Mouse (Mus musculus): ENCODE data around the gene A930009A15Rik. TPM values are rescaled to one million over a fixed set of nuclear protein-coding genes. Genes with fewer than 3 reads are reported as not detected.

A930009A15Rik gene
- polyA plus RNA-seq, 1 experiment from 2014 or later, result not detected

DNA sequence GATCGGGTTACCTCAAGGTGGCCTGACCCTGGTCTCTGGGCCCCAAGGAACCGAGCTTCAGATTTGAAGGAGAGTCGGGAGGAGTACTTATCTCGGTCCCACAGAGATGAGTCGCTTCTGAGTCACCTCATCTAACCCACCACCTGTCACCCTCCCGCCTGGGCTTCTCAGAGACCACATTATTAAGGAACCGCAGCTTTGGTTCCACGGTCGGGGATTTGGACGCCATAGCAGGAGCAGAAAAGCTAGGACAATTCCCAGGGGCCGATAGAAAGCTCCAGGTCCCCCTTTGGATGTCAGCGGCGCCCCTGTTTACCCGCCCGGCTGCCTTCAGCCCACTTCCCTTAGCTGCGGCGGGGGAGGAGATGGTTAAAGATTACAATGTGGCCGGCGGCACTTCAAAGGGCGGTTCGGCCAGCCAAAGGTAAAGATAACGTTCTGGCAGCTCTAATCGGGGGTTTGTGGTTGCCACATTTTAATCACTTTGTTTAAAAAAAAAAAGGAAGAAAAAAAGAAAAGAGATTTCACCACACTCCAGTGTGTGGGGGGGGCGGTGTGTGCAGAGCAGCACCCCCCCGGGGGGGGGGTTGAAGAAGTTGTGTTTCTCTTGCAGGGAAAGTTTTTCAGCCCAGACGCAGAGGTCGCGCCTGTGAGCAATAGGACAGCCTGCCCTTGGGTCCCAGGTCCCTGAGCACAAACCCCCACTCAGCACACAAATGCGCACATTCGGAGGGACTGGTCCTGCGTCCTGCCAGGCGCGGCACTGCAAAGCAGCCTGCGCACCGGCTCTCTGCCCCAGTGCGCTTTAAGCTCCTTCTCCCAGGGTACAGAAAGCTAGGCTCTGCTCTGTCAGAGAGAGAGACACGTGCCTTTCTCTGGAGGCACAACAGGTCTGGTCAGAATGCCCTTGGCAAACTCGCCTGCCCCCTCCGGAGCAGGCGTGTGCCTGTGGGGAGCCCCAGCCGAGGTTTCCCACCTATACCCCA is 16.8 kb downstream of the A930009A15Rik start:
- DNase-seq (ENCODE audit: low spot score), result peak; percentile 65
- peak; percentile 42 for ATAC-seq (ENCODE audit: insufficient number of reproducible peaks, low FRiP score, low TSS enrichment, low read depth)
- Histone ChIP-seq H3K4me3 (ENCODE audit: low read depth, low read length) (peak overlapping the region; percentile 53), H3K9ac (ENCODE audit: low read length) (peak overlapping the region; percentile 1; the same call in 1 of the 2 replicates), H3K4me1 (ENCODE audit: control insufficient read depth, insufficient read depth, low read length) (peaks cover 6% of the 10 kb centered on the region; the same call in 1 of the 2 replicates), H3K4me2 (ENCODE audit: low read depth, severe bottlenecking) (peak overlapping the region; percentile 97), H3K9me3 (ENCODE audit: control insufficient read depth, low read length) (no peaks in the 10 kb centered on the region), H3K27ac (replicated peaks; ENCODE audit: low read depth, low read length) (no peak overlapping the region), H3K36me3 (ENCODE audit: control insufficient read depth, insufficient read depth, low read length) (no peaks in the 10 kb centered on the region), H3K27me3 (ENCODE audit: control insufficient read depth, insufficient read depth, low read length) (peaks cover 42% of the 10 kb centered on the region)
- under 1% methylated on average over 41 of the region's 41 CpGs for WGBS

DNA sequence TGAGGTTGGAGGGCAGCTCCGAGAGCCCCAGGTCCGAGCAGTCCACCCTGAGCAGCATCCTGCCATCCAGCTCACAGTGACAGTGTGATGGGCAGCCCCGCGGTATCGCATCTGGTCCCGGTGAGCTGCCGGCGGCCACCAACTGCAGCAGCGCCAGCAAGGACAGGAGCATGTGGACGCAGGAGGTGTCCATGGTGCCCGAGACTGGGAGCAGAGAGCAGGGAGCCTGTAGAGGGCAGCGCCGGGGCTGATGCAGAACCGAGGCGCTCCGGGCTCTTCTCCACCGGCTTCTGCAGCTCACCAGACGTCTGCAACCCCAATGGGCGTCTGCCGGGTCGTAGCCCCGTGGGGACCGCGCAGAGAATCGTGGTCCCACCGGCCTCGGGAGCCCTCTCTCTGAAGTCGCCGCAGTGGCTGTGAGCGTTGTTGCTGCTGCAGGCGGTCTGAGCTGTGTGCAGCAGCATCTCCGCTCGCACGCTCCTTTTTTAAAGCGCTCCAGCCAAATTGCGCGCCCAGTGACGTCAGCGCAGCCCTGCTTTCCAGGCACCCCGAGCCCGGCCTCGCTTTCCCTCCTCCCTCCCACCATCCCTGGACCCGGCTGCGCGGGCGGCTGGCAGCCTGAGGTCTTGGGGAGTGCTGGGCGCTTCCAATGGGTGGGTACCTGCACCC is 17.6 kb downstream of the A930009A15Rik start, which contains the start of gene Lgr5:
TSS of gene Lgr5 (minus strand) at position 480 of the 669 bp plus-strand sequence.
- ATAC-seq (ENCODE audit: insufficient number of reproducible peaks, low FRiP score, low TSS enrichment, low read depth) (peak; percentile 75), DNase-seq (ENCODE audit: low spot score) (peak; percentile 80)
- Histone ChIP-seq H3K27ac (replicated peaks; ENCODE audit: low read depth, low read length) (no peak within 1 kb of the TSS), H3K27me3 (ENCODE audit: control insufficient read depth, insufficient read depth, low read length) (peaks cover 42% of the 10 kb centered on the region), H3K4me3 (ENCODE audit: low read depth, low read length) (peak within 1 kb of the TSS; percentile 53), H3K4me2 (ENCODE audit: low read depth, severe bottlenecking) (peak within 1 kb of the TSS; percentile 97), H3K9ac (ENCODE audit: low read length) (peak within 1 kb of the TSS; percentile 17; the same call in 1 of the 2 replicates), H3K36me3 (ENCODE audit: control insufficient read depth, insufficient read depth, low read length) (no peaks in the 10 kb centered on the region), H3K4me1 (ENCODE audit: control insufficient read depth, insufficient read depth, low read length) (peaks cover 6% of the 10 kb centered on the region; the same call in 1 of the 2 replicates), H3K9me3 (ENCODE audit: control insufficient read depth, low read length) (no peaks in the 10 kb centered on the region)
- under 1% methylated on average over 47 of the region's 47 CpGs for WGBS

DNA sequence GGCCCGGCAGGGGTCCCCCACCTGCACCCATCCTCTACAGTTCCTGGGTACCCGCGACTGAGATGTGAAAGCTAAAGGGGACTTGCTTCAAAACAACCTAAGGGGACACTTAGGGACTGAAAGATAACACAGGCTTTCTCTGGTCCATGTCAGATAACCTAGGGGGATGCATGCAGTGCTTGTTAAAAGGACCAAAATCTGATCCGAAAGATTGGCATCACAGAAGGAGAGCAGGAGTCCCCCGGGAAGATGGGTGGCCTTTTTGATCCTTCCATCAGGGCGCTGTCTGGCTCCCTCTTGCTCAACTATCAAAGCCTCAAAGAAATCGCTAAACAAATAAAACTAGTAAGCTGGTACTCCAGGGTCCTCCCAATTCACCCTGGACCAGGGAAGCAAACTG is 18.2 kb downstream of the A930009A15Rik start:
- no peak for DNase-seq (ENCODE audit: low spot score)
- H3K27me3 ChIP-seq (ENCODE audit: control insufficient read depth, insufficient read depth, low read length), result peaks cover 42% of the 10 kb centered on the region
- ATAC-seq (ENCODE audit: insufficient number of reproducible peaks, low FRiP score, low TSS enrichment, low read depth), result 0 out of 2 replicates have a peak, but pooled peaks have one; percentile 4

GRCm38 (mm10) chr10:115593221-115593620 is 23.4 kb downstream of the A930009A15Rik start:
- WGBS, result 33% methylated on average over 11 of the region's 11 CpGs
- peak; percentile 59 for DNase-seq (ENCODE audit: low spot score)

More for the DNA sequence above, 18.2 kb downstream of the A930009A15Rik start:
- H3K4me3 ChIP-seq (ENCODE audit: low read depth, low read length), result peak overlapping the region; percentile 53
- H3K27ac ChIP-seq (replicated peaks; ENCODE audit: low read depth, low read length), result no peak overlapping the region
- no peaks in the 10 kb centered on the region for H3K36me3 ChIP-seq (ENCODE audit: control insufficient read depth, insufficient read depth, low read length)
- H3K4me1 ChIP-seq (ENCODE audit: control insufficient read depth, insufficient read depth, low read length), result peaks cover 8% of the 10 kb centered on the region; the same call in 1 of the 2 replicates
- 2% methylated on average over 7 of the region's 7 CpGs for WGBS
- no peak overlapping the region for H3K9ac ChIP-seq (ENCODE audit: low read length)
- H3K9me3 ChIP-seq (ENCODE audit: control insufficient read depth, low read length), result no peaks in the 10 kb centered on the region
- H3K4me2 ChIP-seq (ENCODE audit: low read depth, severe bottlenecking), result peak overlapping the region; percentile 97

GRCm38 (mm10) chr10:115593651-115594050 is 23.9 kb downstream of the A930009A15Rik start:
- 80% methylated on average over 6 of the region's 6 CpGs for WGBS
- Histone ChIP-seq H3K4me2 (ENCODE audit: low read depth, severe bottlenecking) (no peak overlapping the region), H3K4me3 (ENCODE audit: low read depth, low read length) (no peak overlapping the region), H3K27ac (replicated peaks; ENCODE audit: low read depth, low read length) (no peak overlapping the region), H3K4me1 (ENCODE audit: control insufficient read depth, insufficient read depth, low read length) (peaks cover 4% of the 10 kb centered on the region; the same call in 1 of the 2 replicates), H3K9ac (ENCODE audit: low read length) (no peak overlapping the region), H3K36me3 (ENCODE audit: control insufficient read depth, insufficient read depth, low read length) (no peaks in the 10 kb centered on the region), H3K27me3 (ENCODE audit: control insufficient read depth, insufficient read depth, low read length) (peaks cover 5% of the 10 kb centered on the region), H3K9me3 (ENCODE audit: control insufficient read depth, low read length) (no peaks in the 10 kb centered on the region)
- DNase-seq (ENCODE audit: low spot score) (no peak), ATAC-seq (ENCODE audit: insufficient number of reproducible peaks, low FRiP score, low TSS enrichment, low read depth) (0 out of 2 replicates have a peak, but pooled peaks have one; percentile 44)

More at GRCm38 (mm10) chr10:115593221-115593620, 23.4 kb downstream of the A930009A15Rik start:
- no peak overlapping the region for H3K4me2 ChIP-seq (ENCODE audit: low read depth, severe bottlenecking)
- no peak overlapping the region for H3K4me3 ChIP-seq (ENCODE audit: low read depth, low read length)
- peaks cover 8% of the 10 kb centered on the region for H3K27me3 ChIP-seq (ENCODE audit: control insufficient read depth, insufficient read depth, low read length)
- H3K9ac ChIP-seq (ENCODE audit: low read length), result no peak overlapping the region
- H3K27ac ChIP-seq (replicated peaks; ENCODE audit: low read depth, low read length), result no peak overlapping the region
- H3K36me3 ChIP-seq (ENCODE audit: control insufficient read depth, insufficient read depth, low read length), result no peaks in the 10 kb centered on the region
- peaks cover 4% of the 10 kb centered on the region; the same call in 1 of the 2 replicates for H3K4me1 ChIP-seq (ENCODE audit: control insufficient read depth, insufficient read depth, low read length)
- 0 out of 2 replicates have a peak, but pooled peaks have one; percentile 31 for ATAC-seq (ENCODE audit: insufficient number of reproducible peaks, low FRiP score, low TSS enrichment, low read depth)
- H3K9me3 ChIP-seq (ENCODE audit: control insufficient read depth, low read length), result no peaks in the 10 kb centered on the region

DNA sequence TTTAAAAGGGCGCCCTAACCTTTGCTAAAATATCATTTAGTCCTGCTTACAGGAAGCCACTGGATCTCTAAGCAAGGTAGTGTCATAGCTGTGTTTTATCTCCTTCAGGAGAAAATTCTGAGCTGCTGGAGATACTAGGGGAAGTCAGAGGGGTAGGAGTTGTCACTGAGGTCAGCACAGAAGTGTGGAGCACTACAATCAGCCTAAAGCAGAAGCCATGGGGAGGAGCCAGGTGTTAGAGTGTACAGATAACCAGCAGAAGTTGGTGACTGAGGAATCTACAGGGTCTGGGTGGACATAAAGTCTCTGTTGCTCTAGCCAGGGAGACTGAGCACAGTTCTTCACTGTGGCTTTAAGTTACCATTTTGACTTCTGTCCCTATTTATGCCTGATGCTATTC is 26.0 kb downstream of the A930009A15Rik start:
- no peak overlapping the region for H3K4me2 ChIP-seq (ENCODE audit: low read depth, severe bottlenecking)
- H3K36me3 ChIP-seq (ENCODE audit: control insufficient read depth, insufficient read depth, low read length), result no peaks in the 10 kb centered on the region
- no peak overlapping the region for H3K27ac ChIP-seq (replicated peaks; ENCODE audit: low read depth, low read length)
- ATAC-seq (ENCODE audit: insufficient number of reproducible peaks, low FRiP score, low TSS enrichment, low read depth) (no peak), DNase-seq (ENCODE audit: low spot score) (no peak)
- WGBS, result 88% methylated on average over 1 of the region's 1 CpGs
- H3K4me3 ChIP-seq (ENCODE audit: low read depth, low read length), result no peak overlapping the region
- H3K9me3 ChIP-seq (ENCODE audit: control insufficient read depth, low read length), result no peaks in the 10 kb centered on the region
- H3K4me1 ChIP-seq (ENCODE audit: control insufficient read depth, insufficient read depth, low read length), result peaks cover 4% of the 10 kb centered on the region; the same call in 1 of the 2 replicates
- H3K9ac ChIP-seq (ENCODE audit: low read length), result no peak overlapping the region
- H3K27me3 ChIP-seq (ENCODE audit: control insufficient read depth, insufficient read depth, low read length), result no peaks in the 10 kb centered on the region

DNA sequence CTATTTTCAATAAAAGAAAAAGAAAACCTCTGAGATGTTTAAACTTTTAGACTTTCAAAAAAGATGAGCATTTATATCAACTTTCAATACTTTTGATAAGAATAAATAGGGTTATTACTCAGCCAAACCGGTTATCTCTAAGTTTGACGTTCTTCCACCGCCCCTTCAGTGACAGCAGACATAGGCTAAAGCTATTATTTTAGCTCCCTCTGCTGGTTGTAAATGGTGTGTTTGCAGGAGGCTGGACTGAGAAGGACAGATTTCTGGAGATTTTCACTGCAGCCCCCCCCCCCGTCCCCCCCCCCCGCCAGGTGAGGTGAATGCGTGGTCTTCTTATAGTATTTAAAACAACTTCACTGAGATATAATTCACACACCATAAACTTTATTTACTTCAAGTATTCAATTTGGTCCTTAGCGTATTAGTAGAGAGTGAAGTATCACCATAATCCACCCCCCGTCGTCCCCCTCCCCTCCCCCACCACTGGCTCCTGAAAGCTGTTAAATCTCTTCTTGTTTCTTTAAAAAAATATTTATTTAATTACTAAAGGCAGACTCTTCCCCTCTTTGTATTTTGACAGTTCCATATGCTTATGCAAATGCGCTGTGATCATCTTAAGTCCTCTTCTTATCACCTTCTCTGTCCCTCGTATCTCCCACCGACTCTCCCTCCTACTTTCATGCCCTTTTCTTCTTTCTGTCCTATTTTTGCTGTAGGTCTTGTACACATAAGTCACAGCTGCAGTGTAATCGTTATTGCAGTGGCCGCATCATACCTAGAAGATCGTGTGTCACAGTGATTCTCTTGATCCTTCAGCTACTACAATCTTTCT is 47.9 kb downstream of the A930009A15Rik start:
- DNase-seq (ENCODE audit: low spot score) (no peak), ATAC-seq (ENCODE audit: insufficient number of reproducible peaks, low FRiP score, low TSS enrichment, low read depth) (no peak)
- 13% methylated on average over 13 of the region's 15 CpGs for WGBS
- H3K4me1 ChIP-seq (ENCODE audit: control insufficient read depth, insufficient read depth, low read length), result no peaks in the 10 kb centered on the region
- peak overlapping the region; percentile 35 for H3K4me2 ChIP-seq (ENCODE audit: low read depth, severe bottlenecking)
- no peak overlapping the region for H3K27ac ChIP-seq (replicated peaks; ENCODE audit: low read depth, low read length)
- no peak overlapping the region for H3K9ac ChIP-seq (ENCODE audit: low read length)
- no peaks in the 10 kb centered on the region for H3K9me3 ChIP-seq (ENCODE audit: control insufficient read depth, low read length)
- no peaks in the 10 kb centered on the region for H3K36me3 ChIP-seq (ENCODE audit: control insufficient read depth, insufficient read depth, low read length)
- no peaks in the 10 kb centered on the region for H3K27me3 ChIP-seq (ENCODE audit: control insufficient read depth, insufficient read depth, low read length)
- H3K4me3 ChIP-seq (ENCODE audit: low read depth, low read length), result no peak overlapping the region

Measured in limb, embryonic 11.5 days (tissue).